Mouse (Mus musculus) mouse trophoblast stem cell (cell line): ENCODE results near the gene Scml4.

ENCODE experiments used
- in situ Hi-C, 2 experiments: fragments of 300-500 bp; cut with MseI, MboI; formaldehyde crosslinking; loops; 2 replicates in 1 of 2; 3 replicates in 1 of 2; pipeline ENCODE4 v1.15.1; 2025

The Scml4 gene

DNA sequence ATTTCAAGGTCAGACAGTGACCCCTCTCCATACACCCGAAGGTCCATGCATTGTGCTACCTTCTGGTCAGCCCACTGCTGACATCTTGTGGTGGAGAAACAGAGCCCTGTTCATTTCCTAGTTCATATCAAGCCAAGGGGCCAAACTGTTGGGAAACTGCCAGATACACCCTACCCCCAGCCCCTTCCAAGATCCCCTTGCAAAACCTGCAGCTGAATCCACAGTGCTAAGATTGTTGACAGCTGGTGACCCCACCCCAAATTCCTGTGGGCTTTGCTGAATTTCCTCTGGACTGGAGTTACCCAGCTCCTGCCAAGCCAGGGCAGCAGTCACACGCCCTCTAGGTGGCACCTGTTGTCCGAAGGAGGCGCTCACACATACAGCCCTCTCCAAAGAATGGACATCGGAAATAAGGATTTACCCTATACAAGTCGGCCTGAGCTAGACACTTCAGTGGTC is 127.5 kb downstream of the Scml4 start:
- in situ Hi-C loops = loop anchor here (5.0 kb wide), 2 partner anchors 35 to 145 kb away; no protein-coding TSS in a partner anchor

DNA sequence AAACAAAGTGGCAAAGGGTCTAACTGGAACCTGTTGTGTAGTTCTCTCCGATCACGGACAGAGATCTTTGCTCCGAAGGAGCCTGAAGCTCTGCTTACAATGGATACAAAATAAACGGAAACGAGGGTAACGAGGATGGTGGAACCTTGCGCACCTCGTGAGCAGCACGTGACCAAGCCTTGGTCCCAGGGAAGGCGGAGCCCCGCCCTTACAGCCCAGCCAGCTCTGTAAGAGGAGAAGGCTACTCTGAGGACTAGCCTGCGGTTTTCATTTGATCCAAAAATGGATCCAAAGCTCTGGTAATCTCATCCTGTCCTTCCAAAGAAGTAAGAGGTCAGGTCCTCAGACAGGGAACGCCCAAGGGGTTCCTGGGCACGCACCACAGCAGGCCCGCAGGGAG is 128.5 kb downstream of the Scml4 start:
- in situ Hi-C loops = loop anchor here (5.0 kb wide), 2 partner anchors 36 to 146 kb away; no protein-coding TSS in a partner anchor

DNA sequence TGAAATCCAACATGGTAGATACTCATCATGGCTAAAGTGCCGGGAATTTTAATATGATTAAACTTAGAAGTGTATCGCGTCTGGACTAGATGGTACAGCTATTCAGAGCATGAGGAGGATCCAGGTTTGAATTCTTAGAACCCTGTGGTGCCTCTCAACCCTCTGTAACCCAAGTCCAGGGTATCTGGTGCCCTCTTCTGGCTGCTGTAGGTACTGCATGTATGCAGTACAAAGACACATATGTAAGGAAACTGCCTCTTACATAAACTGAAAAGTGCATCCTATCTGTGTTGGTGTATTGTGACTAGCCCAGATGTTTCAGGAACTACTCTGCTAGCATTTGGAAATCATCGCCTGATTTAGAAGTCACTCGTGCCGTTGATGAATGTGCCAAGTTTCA is 129.7 kb downstream of the Scml4 start:
- in situ Hi-C loops = loop anchor here (5.0 kb wide), 3 partner anchors 33 to 148 kb away; no protein-coding TSS in a partner anchor

DNA sequence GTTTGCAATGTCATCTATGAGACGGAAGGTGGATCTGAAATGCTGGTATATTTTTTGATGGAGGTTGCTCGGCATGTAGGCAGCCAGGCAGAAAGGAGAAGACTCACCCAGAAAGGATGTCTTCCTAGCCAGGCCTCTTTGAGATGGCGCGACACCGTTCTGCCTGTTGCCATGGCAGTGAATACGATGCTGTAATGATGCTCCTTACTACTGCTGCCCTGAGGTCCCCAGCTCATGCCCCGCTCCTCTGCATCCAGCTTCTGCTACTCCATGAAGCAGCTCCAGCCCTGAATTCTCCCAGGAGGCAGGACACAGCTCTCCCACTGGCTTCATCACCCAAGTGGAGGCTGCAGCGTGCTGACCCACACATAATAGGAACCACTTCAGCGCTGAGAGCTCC is 130.8 kb downstream of the Scml4 start:
- in situ Hi-C loops = loop anchor here in 1 of 2 experiments (5.0 kb wide), 1 partner anchor 34 kb away; no protein-coding TSS in a partner anchor

DNA sequence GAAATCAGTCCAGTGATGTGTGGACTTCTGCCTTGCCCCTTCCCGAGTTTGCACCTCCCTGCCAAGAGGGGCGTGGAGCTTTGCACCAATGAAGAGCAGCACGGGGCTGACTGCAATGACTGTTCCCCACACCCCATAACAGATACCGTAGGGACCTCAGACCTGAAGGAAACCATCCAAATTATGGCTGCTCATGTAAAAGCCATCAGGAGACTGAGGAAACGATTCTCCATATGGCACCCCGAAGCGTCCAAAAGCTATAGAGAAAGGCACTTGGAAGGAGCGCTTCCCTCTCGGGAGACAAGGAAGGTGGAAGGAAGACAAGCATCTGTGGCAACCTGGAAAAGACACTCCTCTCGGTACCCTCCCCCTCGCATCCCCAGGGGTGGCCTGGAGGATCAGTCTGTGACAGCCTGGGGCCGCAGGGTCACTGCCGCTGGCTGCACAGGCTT is 134.2 kb downstream of the Scml4 start:
- in situ Hi-C loops = loop anchor here in 1 of 2 experiments (5.0 kb wide), 1 partner anchor 37 kb away; no protein-coding TSS in a partner anchor

DNA sequence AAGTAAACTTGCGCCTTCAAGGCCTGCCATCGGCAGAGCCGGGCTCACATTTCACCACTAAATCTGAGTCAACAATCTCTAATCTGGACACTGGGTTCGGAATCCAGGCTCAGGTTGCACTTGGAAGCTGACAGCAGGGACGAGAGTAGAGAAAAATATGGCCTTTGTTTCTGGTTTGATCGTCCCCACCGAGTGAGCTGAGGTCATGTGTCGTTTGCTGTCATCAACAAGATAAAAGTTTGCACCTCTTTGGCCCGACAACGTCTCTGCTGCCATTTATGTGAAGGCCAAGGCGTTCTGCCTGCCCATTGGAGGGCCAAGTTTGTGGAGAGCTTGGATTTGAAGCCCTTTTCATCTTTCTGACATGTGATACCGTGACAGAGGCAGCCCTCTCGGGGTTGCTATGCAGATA is 135.3 kb downstream of the Scml4 start:
- in situ Hi-C loops = no loop called here

DNA sequence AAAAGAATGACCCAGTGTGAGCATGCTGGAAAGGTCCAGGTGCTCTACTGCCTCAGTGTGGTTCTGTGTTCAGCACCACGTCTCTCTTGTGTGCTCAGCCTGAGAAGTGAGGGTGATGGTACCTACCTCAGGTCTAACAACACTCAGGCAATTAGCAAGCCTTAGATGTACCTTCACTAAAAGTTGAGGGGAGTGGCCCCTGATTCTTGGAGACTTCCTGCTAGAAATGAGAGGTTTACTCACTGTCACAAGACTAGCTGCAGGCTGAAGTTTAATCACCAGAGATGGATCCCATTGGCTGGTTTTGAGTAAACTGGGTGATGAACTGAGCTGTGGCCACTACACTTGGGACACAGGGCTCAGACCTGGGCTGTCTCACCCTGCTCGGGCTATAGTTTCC is 137.1 kb downstream of the Scml4 start:
- in situ Hi-C loops = no loop called here

DNA sequence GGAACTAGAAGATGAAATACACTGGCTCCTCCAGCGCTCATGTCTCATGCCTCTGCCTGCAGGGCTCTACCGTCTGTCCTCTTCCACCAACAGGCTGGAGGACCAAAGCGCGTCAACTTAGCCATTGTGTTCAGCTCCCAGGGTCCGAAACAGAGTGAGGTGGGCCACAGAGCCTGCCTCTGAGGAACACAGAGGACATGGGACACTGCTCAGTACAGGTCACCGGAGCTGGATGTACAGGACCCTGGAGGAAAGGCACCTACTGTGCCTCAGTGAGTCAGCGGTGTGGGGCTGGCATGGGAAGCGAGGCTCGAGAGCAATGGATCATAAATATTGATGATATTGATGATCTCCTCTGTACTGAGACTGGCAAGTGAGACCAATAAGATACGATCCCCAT is 139.2 kb downstream of the Scml4 start:
- in situ Hi-C loops = no loop called here

DNA sequence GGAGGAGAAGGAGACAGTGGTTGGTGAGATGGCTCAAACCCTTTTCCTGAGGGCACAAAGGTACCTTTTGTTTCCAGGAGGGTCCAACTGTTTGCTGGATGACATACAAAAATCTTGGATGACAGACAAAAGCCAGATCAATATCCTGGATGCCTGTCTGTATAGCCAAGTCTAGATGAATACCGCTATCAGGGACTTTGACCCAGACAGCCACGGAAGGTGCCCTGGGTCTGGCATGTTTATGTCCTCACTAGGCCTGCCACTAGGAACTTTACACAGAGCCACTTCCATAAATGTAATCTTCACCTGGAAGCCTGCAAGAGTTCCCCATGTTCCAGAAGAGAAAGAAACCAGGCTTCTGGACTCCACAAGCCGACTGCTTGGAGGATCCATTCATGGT is 141.3 kb downstream of the Scml4 start:
- in situ Hi-C loops = no loop called here

DNA sequence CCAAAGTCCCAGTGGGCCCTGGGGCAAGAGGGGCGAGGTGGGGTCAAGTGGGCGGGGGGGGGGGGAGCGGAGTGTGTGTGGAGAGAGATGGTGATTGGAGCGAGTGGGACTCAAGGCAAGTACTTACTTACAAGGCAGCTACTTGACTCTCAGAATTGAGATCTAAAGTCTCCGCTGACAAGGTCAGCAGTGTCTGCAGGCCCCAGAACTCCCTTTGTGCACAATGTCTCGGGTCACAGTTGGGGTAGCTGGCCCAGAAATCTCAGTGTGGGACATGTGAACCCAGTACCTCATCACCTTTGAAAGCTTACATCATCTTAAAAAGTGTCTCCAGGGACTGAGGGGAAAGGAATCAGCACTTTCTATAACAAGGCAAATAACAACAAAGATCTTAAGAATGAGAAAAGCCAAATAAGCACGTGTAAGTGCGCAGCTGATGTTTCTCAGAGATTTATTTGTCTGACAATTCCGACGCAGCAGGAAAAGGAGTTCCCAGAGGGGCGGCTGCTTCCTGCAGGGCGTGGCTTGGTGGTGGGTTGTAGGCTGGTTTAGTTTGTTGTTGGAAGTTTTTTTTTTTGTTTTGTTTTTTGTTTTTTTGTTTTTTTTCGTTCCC is 142.0 kb downstream of the Scml4 start:
- in situ Hi-C loops = no loop called here

DNA sequence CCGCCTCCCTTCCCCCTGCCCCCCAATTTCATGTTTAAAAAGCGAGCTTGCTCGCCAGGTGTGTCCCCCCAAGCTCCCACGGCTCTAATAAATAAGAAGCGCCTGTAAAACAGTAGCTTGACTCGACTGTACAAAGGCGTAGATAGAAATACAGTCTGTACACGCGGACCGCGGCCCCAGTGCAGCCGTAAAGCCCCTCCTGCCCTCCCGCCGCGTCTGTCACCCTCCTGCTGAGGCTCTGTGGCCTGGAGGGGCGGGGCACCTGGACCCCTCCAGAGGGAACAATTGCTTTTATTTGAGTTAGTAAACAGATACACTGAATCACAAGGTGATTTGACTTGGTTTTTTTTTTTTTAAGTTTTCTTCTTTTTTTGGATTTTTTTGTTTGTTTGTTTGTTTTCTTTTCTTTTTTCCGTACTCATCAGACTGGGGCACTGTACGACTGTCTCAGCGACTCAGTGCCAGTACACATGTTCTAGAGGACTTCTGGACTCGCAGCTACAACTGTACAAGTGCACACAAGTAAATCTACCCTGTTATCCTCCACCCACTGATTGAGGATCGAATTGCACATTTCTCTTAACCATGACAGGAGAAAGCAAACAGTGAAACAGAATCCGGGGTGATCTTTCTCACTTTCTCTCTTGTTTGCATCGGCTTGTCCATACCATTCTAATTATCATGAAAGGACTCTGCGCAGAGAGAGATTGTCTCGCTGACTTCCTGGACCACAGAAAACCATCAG is 142.7 kb downstream of the Scml4 start:
- in situ Hi-C loops = no loop called here

DNA sequence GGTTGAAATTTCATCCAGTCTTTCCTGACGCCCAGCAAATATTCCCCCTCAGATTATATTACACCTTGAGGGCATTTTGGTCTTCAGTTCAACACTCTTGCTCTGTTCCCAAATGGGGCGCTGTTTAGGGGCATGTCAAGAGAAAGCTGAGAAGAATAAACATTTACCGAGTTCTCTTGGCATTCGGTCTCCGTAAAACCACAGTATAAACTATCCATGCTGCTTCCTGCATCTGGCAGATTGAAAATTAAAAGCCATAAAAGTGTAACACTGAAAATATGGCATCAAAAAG is 143.2 kb downstream of the Scml4 start:
- in situ Hi-C loops = no loop called here

DNA sequence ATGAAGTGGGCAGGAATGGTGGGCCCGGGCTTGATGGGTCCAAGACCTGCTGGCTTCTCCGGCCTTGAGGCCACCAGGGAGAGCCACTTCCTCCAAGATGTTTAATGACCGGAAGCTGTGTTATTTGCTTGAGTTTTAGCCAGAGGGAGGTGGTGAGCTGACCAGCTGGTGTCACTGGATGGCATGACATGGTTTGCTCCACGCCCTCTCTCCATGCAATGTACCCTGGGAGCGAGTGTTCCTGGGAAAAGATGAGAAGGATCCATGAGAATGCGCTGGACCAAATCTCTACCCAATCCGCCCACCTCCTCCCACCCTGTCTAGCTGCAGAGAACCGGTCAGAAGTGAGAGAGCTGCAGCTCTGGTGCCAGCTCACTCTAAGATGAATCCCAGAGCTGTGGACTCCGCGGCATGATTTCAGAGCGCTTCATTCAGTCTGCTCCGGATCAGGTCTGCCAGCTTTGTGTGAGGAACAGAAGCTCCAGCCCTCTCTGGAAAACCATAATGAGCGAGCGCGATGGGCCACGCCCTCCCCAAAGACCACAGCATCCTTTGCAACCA is 144.1 kb downstream of the Scml4 start:
- in situ Hi-C loops = no loop called here

DNA sequence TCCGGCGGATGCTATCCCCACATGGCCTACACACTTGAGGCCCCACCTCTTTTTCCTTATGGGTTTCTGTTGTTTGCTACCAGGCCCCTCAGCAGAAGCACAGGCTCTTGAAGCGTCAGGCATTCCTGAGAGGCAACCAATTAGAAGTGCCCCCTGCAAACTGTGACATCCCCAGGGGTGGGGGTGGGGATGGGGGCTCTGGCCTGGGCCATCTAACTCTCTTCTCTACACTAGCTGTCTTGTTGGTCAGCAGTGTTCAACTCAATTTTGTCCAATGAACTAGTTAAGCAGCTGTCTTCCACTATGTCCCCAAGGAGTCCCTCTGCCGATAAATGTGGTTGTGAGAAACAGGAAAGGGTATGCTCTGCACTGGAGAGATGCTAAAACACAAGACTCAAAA is 144.9 kb downstream of the Scml4 start:
- in situ Hi-C loops = no loop called here

DNA sequence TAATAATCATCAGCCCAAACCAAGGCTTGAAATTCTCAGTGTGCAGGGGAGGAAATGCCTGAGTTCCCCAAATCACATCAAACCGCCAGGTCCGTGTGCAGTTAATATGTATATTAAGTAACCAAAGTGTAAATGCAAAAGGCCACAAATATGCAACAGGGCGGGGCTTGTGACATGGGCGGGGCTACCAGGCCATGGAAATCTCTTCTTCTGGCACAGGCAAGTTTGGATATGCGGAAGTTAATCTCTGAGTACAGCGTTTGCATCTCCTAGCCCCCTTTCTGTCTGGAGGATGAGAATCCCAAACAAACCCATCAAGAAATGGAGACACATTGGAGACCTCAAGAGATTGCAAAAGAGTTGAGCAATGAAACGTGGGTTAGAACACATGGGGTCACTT is 145.5 kb downstream of the Scml4 start:
- in situ Hi-C loops = no loop called here

DNA sequence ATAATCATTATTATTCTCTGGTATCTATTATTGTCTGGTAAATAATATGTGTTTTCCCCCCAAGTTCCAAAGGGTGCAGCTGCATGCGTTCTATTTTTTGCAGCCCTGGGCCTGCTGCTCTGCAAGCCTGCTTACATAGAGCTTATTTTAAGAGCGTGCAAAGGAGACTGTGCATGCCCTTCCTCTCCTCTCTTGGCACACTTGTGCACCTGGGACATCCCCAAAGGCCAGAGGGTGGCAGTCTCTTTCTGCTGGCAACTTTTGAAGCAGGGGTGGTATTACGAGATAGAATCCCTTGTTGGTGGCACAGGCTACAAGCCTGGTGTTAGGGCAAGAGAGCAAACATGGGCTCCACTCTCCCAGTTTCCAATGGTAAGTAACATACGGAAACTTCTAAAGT is 146.4 kb downstream of the Scml4 start:
- in situ Hi-C loops = no loop called here

DNA sequence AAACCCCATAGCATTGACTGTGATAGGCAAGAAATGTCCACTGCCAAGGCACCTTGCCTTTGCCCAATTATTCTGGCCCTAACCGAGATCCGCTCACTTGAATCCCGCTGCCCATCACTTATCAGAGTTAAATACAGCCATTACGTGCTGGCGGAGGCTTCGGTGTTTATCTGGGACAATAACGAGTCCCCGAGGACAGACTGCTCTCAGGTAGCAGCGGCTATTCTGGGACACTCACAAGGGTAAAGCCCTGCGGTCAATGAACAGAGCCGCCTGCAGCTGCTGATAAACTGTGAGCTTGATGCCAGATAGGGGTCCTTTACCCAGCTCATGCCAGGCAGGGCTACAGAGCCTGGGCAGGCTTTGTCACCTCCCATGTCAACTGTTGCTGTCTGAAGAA is 147.9 kb downstream of the Scml4 start:
- in situ Hi-C loops = no loop called here
